Mouse (Mus musculus) G1E (cell line): ENCODE measurements around the gene Ropn1.

Experiments
- CTCF ChIP-seq: IDR thresholded peaks from 2 replicates; pipeline ENCODE4 v1.5.1; 2012; ENCODE audit warnings: low read depth, low read length, inconsistent platforms, mixed read lengths
- GATA1 ChIP-seq: IDR thresholded peaks from 2 replicates; pipeline ENCODE4 v1.6.1; 2012; ENCODE audit warnings: borderline replicate concordance, low read length, inconsistent platforms, mixed read lengths
- GATA2 ChIP-seq: IDR thresholded peaks from 2 replicates; pipeline ENCODE4 v1.6.1; 2012; ENCODE audit warnings: low read depth, low read length, inconsistent platforms, borderline replicate concordance
- TAL1 ChIP-seq: conservative IDR thresholded peaks from 2 replicates; pipeline ENCODE4 v1.6.1; 2012; ENCODE audit warnings: low read depth, low read length, inconsistent platforms, mixed read lengths

GRCm38 (mm10) chr16:34689879-34690278 lies 40.2 kb downstream of the Ropn1 start:
- TF ChIP-seq CTCF (no peak), GATA1 (no peak), TAL1 (no peak), GATA2 (no peak)
